8 mouse cellular contexts compared by ENCODE assay signal in the genomic region with DNA sequence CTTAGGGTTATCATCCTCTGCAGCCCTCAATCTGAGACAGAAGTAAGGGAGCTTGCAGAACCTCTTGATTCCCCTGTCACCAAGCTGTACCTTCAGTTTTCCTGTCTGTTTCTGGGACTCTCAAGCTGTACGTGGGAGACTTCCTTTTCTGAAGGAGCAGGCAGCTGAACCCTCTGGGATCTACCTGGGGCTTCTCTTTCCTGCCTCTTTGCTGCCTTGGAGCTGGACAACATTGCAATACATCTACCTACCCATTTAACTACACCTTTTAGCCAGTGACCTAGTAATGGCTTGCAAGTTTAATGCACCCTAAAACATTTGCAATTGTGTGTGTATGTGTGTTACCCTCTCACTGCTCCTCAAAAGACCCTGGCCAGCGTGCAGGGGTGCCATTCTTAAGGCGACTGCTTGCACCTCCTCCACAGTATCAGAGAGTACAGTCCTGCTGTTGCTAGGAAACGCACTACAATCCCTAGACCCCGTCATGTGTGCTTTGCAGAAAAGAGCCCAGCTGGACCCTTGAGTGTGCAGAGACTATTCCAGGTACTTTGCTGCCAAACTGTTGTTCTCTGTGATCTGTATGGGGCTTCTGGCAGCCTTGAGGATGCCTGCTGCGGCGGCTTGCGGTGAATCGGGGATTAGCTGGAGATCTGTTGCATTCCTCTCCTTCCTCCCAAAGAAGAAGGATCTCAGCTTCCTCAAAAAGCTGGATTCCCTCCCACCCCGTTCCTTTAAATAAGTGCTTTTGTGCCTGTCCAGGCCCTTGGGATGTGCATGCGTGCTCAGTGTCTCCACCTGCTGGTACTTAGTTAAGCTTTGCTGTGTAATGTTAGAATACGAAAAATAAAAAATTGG. TPM values are rescaled to one million over a fixed set of nuclear protein-coding genes. Genes with fewer than 3 reads are reported as not detected.
DNase-seq lines count a peak whose midpoint lies in the region; ATAC-seq and TF ChIP-seq lines count a peak whose summit lies in the region.

No protein-coding gene starts in this region.

- 0 out of 2 replicates have a peak, but pooled peaks cover 3% of the 10 kb centered on the region for H3K27me3 ChIP-seq in embryonic facial prominence, embryonic 10.5 days (replicated peaks; ENCODE audit: low read depth, poor library complexity, severe bottlenecking)
- no peaks in the 10 kb centered on the region for H3K27me3 ChIP-seq in midbrain, embryonic 16.5 days (ENCODE audit: control insufficient read depth, insufficient read depth, low read depth, low read length)
- no peaks in the 10 kb centered on the region for H3K27me3 ChIP-seq in testis, adult 2 months (ENCODE audit: control insufficient read depth, insufficient read depth, low read length)

- peak; percentile 97 for ATAC-seq in midbrain, embryonic 16.5 days

- H3K4me1 ChIP-seq in embryonic facial prominence, embryonic 10.5 days, result peaks cover 14% of the 10 kb centered on the region
- peaks cover 7% of the 10 kb centered on the region for H3K4me1 ChIP-seq in midbrain, embryonic 16.5 days (ENCODE audit: control insufficient read depth, insufficient read depth, low read length)
- no peaks in the 10 kb centered on the region for H3K4me1 ChIP-seq in testis, adult 2 months (ENCODE audit: control insufficient read depth, insufficient read depth, low read length)

- peak; percentile 51; the same call in 1 of the 2 replicates for TF ChIP-seq CTCF in testis, adult 2 months (IDR thresholded peaks at IDR 0.05; ENCODE audit: control insufficient read depth, insufficient read depth, insufficient replicate concordance, low read depth, low read length)

- no peak for TF ChIP-seq POLR2A in testis, adult 2 months (IDR thresholded peaks at IDR 0.05; ENCODE audit: control insufficient read depth, low read depth, low read length)

- peak; percentile 2 to 23 for DNase-seq in urinary bladder, postnatal 36 days (ENCODE audit: low spot score in 2 of 2)
- no peak for DNase-seq in urinary bladder, postnatal 10 days (ENCODE audit: low spot score)
- peak; percentile 65 for DNase-seq in embryonic facial prominence, embryonic 10.5 days (ENCODE audit: low spot score)
- peak; percentile 39 for DNase-seq in heart, adult 8-10 months (ENCODE audit: low spot score)
- DNase-seq in kidney, adult 8-10 months, result peak; percentile 11 to 19
- peak; percentile 62 for DNase-seq in left cerebral cortex, postnatal 4 days

- H3K4me2 ChIP-seq in midbrain, embryonic 16.5 days (ENCODE audit: low read length), result peak overlapping the region; percentile 56

- WGBS in embryonic facial prominence, embryonic 10.5 days, result 14% methylated on average over 12 of the region's 12 CpGs
- WGBS in midbrain, embryonic 16.5 days, result 4% methylated on average over 12 of the region's 12 CpGs

- H3K36me3 ChIP-seq in embryonic facial prominence, embryonic 10.5 days (replicated peaks), result no peaks in the 10 kb centered on the region
- H3K36me3 ChIP-seq in midbrain, embryonic 16.5 days (ENCODE audit: control insufficient read depth, insufficient read depth, low read length), result no peaks in the 10 kb centered on the region
- no peaks in the 10 kb centered on the region for H3K36me3 ChIP-seq in testis, adult 2 months (ENCODE audit: control insufficient read depth, insufficient read depth, low read length)

- intact Hi-C loops in left cerebral cortex, postnatal 4 days (cut with DNase I), result loop anchor here (2.0 to 10.0 kb wide), 3 partner anchors 179 to 1679 kb away; partner anchors contain the start of gene Magi1

- peak overlapping the region; percentile 36; the same call in 1 of the 2 replicates for H3K9ac ChIP-seq in midbrain, embryonic 16.5 days (ENCODE audit: low read depth, low read length)

- H3K27ac ChIP-seq in embryonic facial prominence, embryonic 10.5 days (replicated peaks), result peak overlapping the region; percentile 70
- peak overlapping the region; percentile 39; the same call in 1 of the 2 replicates for H3K27ac ChIP-seq in midbrain, embryonic 16.5 days (ENCODE audit: low read length)
- no peak overlapping the region for H3K27ac ChIP-seq in testis, adult 2 months (ENCODE audit: control insufficient read depth, insufficient read depth, low read depth, low read length)

- H3K9me3 ChIP-seq in embryonic facial prominence, embryonic 10.5 days, result no peaks in the 10 kb centered on the region
- H3K9me3 ChIP-seq in midbrain, embryonic 16.5 days (replicated peaks; ENCODE audit: control insufficient read depth, low read length, poor library complexity, severe bottlenecking), result no peaks in the 10 kb centered on the region

- peak overlapping the region; percentile 41 for H3K4me3 ChIP-seq in embryonic facial prominence, embryonic 10.5 days
- H3K4me3 ChIP-seq in midbrain, embryonic 16.5 days (ENCODE audit: low read depth, low read length), result peak overlapping the region; percentile 26
- no peak overlapping the region for H3K4me3 ChIP-seq in testis, adult 2 months (ENCODE audit: control insufficient read depth, low read depth, low read length)

RNA-seq across cellular contexts. Expression of gene Slc25a26, which starts 35.9 kb away (rescaled TPM):
- polyA plus RNA-seq in embryonic facial prominence, embryonic 10.5 days (2016; fragmentation: Nextera tagmentation; extraction: Ambion mirVana), result 8.1 and 8.6 TPM in 2 replicates
- 10 to 100 TPM; 19.1 to 24.9 (median 23.6) TPM for total RNA-seq in heart, adult 8-10 months (2022)
- 10 to 100 TPM in 1 of 2 experiments, 1 to 10 TPM in 1; 8.1 to 11.0 TPM for total RNA-seq in left cerebral cortex, postnatal 4 days (2021)
- 8.4 and 9.1 TPM in 2 replicates for polyA plus RNA-seq in midbrain, embryonic 16.5 days (2015; fragmentation: Nextera tagmentation; extraction: Ambion mirVana)
- 26.7 and 28.1 TPM in 2 replicates for polyA plus RNA-seq in testis, adult 2 months (2012; rRNA removed)
